Mouse (Mus musculus) CH12.LX (cell line): ENCODE measurements around the gene Msi2.

Experiments used
- CHD1 ChIP-seq: IDR thresholded peaks from 2 replicates; pipeline ENCODE4 v1.6.1; 2012; ENCODE audit warnings: low read depth, low read length, improper control_type of control experiment, inconsistent platforms
- CTCF ChIP-seq, 2 experiments: IDR thresholded peaks in 1 of 2; conservative IDR thresholded peaks in 1 of 2; 2 replicates each; pipeline ENCODE4 v1.5.1; 2011 to 2012; ENCODE audit warnings: low read depth in 2 of 2, low read length in 2 of 2, improper control_type of control experiment in 1 of 2, inconsistent platforms in 1 of 2, mild to moderate bottlenecking in 1 of 2, moderate library complexity in 1 of 2
- E2F4 ChIP-seq: IDR thresholded peaks from 2 replicates; pipeline ENCODE4 v1.6.1; 2011; ENCODE audit warnings: low read depth, low read length, improper control_type of control experiment; ENCODE audit not compliant: insufficient replicate concordance
- EP300 ChIP-seq: IDR thresholded peaks from 2 replicates; pipeline ENCODE4 v1.6.1; 2011; ENCODE audit warnings: low read length, improper control_type of control experiment
- HCFC1 ChIP-seq: IDR thresholded peaks from 2 replicates; pipeline ENCODE4 v1.6.1; 2012; ENCODE audit warnings: low read depth, mild to moderate bottlenecking, inconsistent platforms, low read length, improper control_type of control experiment
- KAT2A ChIP-seq: IDR thresholded peaks from 2 replicates; pipeline ENCODE4 v1.6.1; 2012; ENCODE audit warnings: low read length, improper control_type of control experiment, inconsistent platforms; ENCODE audit not compliant: insufficient replicate concordance
- MAFK ChIP-seq: IDR thresholded peaks from 2 replicates; pipeline ENCODE4 v1.6.1; 2011; ENCODE audit warnings: low read length, improper control_type of control experiment; ENCODE audit not compliant: insufficient replicate concordance
- MEF2A ChIP-seq: IDR thresholded peaks from 2 replicates; pipeline ENCODE4 v1.6.1; 2014; ENCODE audit warnings: low read depth, mild to moderate bottlenecking, inconsistent platforms, low read length, improper control_type of control experiment, borderline replicate concordance
- MXI1 ChIP-seq: IDR thresholded peaks from 2 replicates; pipeline ENCODE4 v1.6.1; 2011; ENCODE audit warnings: mild to moderate bottlenecking, low read depth, low read length, improper control_type of control experiment
- POLR2A ChIP-seq: IDR thresholded peaks from 2 replicates; pipeline ENCODE4 v1.6.1; 2011; ENCODE audit warnings: low read depth, mild to moderate bottlenecking, improper control_type of control experiment, low read length
- SMC3 ChIP-seq: IDR thresholded peaks from 2 replicates; pipeline ENCODE4 v1.6.1; 2011; ENCODE audit warnings: low read depth, low read length, improper control_type of control experiment
- TCF12 ChIP-seq: IDR thresholded peaks from 2 replicates; pipeline ENCODE4 v1.6.1; 2014; ENCODE audit warnings: low read depth, mild to moderate bottlenecking, inconsistent platforms, low read length, improper control_type of control experiment
- USF2 ChIP-seq: conservative IDR thresholded peaks from 2 replicates; pipeline ENCODE4 v1.6.1; 2011; ENCODE audit warnings: low read depth, low read length, improper control_type of control experiment
- ZKSCAN1 ChIP-seq: IDR thresholded peaks from 2 replicates; pipeline ENCODE4 v1.6.1; 2012; ENCODE audit warnings: low read depth, inconsistent platforms, low read length, improper control_type of control experiment, borderline replicate concordance

DNA sequence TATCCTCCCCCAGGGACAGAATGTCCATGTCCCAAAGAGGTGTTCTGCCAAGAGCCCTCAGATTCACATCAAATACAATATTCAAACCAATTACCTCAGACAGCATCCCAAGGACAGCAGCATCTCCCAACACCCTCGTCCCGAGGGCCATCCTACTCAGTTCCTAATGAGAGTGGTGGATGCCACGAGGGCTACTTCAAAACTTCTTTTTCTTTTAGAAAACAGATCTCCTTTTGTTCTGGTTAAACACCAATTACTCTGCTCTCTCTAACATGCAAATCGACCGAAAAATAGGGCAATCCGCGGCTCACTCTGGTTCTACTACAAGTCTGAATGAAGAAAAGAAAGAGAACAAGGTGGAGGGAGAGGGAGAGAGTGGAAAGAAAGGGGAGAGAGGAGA lies 73.6 kb downstream of the Msi2 start:
- TF ChIP-seq POLR2A (no peak), SMC3 (no peak), MXI1 (no peak), KAT2A (no peak), CTCF (conservative IDR thresholded peaks at IDR 0.05 in 1 of 2, IDR thresholded peaks at IDR 0.05 in 1 of 2; ENCODE audit: low read depth in 2 of 2, low read length in 2 of 2) (no peak), HCFC1 (no peak), TCF12 (no peak), E2F4 (no peak), USF2 (no peak), ZKSCAN1 (no peak), EP300 (no peak), MEF2A (no peak), CHD1 (no peak), MAFK (no peak)
